Mouse (Mus musculus) layer of hippocampus, postnatal 10 days (tissue): Measurements from ENCODE around the gene Ism1. TPM values are rescaled to one million over a fixed set of nuclear protein-coding genes. Genes with fewer than 3 reads are reported as not detected.

Source experiments
- DNase-seq, 2 experiments: peaks; one replicate each; pipeline ENCODE4 v3.0.0; 2021; ENCODE audit warnings: low spot score in 2 of 2
- total RNA-seq, 2 experiments: library from RNA; stranded (reverse); gene quantifications; 2 replicates each; pipeline ENCODE4 v1.2.3; 2021

The Ism1 gene
- total RNA-seq, 2 experiments from 2014 or later, result 5.1 to 6.1 TPM

- DNase-seq, result no peak
Measured at GRCm38 (mm10) chr2:139711640-139712039, 33.7 kb downstream of the Ism1 start.

GRCm38 (mm10) chr2:139712046-139712445, 34.1 kb downstream of the Ism1 start:
- DNase-seq, result no peak

DNA sequence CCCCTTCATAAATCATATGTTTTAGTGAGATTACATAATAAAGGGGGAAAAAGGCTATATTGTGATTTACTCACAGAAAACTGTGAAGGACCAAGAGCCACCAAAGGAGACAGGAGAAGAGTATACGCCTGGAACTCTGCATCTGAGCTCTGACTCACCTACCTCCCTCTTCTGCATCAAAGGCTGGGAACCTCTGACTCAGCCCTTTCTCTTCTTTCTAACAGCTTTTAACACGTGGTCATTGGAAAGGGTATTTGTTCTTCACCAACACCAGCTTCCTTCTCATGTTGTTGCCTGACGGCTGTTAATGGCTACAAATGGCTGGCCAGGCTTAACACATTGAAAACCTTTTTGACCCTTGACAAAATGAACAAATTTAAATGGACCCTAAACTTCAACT, 36.2 kb downstream of the Ism1 start:
- DNase-seq, result no peak

DNA sequence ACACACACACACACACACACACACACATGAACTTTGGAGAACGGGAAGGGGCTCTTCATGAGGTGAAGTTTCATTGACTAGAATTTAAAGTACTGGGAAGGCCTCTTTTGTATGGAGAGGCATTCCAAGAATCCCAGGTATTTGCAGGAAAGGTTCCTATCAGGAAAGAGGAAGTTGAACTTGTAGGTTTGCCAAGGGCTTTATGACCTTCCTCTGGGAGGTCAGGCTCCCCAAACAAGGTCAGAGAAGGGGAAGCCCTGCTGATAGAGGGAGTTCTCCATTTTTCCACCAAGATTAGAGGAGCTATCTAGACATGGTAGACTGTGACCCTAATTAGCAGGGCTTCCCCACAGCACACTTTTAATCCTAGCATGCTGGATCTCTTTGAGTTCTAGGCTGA, 39.8 kb downstream of the Ism1 start:
- DNase-seq, result no peak

DNA sequence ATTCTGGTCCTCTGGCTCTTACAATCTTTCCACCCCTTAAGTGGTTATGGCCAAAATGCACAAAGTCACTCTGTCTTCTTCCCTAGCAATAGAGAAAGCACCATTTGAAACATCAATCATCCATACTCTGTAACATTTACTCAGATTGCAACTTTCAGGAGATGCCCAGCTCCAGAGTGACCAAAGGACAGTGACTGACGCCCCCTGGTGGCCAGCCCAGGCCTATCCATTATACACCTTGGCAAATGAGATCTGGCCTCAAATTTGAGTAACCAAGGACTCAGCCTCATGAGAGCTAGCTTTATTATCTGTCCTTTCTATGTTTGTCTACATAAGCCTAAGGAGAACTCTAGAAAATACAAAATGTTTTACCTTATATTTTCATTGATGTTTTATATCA, 44.7 kb downstream of the Ism1 start:
- DNase-seq, result peak; percentile 45 to 52

DNA sequence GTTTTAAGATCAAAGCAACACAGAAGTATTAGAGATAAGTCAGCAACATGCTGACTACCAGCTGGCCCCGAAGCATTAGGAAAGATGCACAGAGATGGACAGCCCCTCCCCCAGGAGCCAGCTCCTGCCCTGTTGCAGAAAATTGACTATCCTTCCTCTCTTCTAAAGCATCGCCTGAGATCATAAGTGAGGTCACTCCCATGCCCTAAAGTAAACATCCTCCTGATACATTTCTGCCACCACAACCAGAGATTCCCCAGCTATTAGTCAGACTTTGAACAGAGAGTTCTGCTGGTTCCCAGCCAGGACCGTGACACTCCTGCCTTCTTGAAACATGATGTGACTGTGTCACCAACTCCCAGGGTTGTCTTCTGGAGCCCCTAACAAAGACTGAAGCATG, 45.3 kb downstream of the Ism1 start:
- no peak for DNase-seq

GRCm38 (mm10) chr2:139724202-139724838, 46.3 kb downstream of the Ism1 start:
- no peak for DNase-seq

GRCm38 (mm10) chr2:139725328-139725727, 47.4 kb downstream of the Ism1 start:
- DNase-seq, result no peak

GRCm38 (mm10) chr2:139728060-139728459, 50.1 kb downstream of the Ism1 start:
- DNase-seq, result no peak

DNA sequence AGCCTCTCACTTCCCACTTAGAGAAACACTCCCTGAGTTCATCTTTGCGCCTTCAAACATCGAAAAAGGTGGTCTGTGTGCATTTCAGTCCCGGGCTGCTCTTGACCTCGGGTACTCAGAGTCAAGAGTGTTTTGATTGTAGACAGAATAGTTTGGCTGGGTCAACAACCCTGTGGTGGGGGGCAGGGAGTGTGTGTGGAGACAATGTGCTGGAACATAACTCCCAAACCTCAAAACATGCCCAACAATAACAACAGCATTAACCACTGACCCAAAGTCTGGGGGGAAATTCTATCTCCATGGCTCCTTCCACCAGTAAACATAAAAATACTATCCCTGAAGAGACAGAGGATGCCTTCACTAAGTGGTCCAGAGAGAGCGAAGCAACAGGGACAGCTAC, 51.4 kb downstream of the Ism1 start:
- no peak for DNase-seq

GRCm38 (mm10) chr2:139742381-139742780, 64.4 kb downstream of the Ism1 start:
- DNase-seq, result no peak

DNA sequence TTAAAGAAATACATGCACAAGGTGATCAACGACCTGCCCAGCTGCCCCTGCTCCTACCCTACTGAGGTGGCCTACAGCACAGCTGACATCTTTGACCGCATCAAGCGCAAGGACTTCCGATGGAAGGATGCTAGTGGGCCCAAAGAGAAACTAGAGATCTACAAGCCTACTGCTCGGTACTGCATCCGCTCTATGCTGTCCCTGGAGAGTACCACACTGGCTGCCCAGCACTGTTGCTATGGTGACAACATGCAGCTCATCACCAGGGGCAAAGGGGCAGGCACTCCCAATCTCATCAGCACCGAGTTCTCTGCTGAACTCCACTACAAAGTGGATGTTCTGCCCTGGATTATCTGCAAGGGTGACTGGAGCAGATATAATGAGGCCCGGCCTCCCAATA, 79.0 kb downstream of the Ism1 start:
- DNase-seq, result no peak

- no peak for DNase-seq
Measured at GRCm38 (mm10) chr2:139757456-139757855, 79.5 kb downstream of the Ism1 start.

DNA sequence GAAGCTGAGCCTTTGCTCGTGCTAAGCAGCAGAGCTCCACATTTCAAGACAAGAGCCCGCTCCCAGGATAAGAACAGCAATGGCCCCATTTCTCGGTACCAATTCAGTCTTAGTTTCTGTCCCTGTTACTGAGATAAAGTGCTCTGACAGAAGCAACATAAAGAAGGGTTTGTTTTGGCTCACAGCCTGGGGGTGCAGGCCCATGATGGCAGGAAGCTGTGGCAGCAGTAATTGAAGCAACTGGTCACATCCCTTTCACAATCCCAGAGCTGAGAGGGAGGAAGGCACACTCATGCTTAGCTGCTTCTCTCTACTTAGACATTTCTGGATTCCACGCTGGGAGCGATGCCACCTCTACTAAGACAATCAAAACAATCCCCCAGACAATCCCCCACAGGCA, 86.4 kb downstream of the Ism1 start:
- DNase-seq, result no peak

DNA sequence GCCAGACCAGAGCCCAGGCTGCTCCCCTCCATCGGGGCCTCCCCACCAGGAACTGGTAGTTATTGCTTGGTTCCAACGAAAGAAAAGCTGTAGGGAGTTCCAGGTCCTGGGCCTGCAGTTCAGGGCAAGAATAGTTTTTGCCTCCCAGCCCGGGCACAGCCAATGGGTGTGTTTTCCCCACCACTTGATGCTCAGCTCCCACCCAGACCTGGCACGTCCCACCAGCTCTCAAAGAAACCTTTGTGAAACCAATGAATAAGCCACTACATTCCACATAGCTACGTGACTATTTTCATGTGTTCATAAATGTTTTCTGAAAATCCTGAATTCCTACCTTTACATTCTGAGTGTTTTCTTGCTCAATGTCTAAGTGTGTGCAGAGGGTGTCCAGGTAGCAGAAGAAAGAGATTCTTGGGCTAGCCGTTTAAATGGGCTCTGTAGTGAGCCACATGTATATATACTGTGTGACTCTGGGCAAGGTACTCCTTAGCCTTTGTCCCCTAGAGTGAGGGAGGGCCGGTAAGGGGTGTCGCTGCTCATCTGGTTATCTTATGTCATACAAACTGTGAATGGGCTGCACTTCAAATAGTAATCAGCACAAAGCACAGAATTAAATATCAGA, 97.1 kb downstream of the Ism1 start:
- DNase-seq, result no peak

DNA sequence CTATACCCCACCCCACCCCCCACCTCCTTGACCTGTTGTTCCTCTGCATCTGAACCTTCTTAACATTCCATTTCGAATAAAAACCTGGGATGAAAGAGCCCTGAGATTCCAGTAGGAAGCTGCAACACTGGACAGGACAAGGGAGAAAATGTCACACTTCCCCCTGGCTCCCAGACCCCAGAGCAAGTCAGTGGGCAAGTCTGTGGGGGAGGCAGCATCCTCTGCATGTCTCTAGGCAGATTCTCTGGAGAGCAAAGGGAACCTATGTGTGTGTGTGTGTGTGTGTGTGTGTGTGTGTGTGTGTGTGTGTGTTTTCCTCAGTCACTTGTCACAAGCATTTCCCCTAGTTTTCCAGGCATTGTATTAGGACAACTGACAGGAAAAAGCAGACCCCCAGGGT, 98.7 kb downstream of the Ism1 start:
- DNase-seq, result no peak

GRCm38 (mm10) chr2:139778283-139778682, 100.3 kb downstream of the Ism1 start:
- no peak for DNase-seq

DNA sequence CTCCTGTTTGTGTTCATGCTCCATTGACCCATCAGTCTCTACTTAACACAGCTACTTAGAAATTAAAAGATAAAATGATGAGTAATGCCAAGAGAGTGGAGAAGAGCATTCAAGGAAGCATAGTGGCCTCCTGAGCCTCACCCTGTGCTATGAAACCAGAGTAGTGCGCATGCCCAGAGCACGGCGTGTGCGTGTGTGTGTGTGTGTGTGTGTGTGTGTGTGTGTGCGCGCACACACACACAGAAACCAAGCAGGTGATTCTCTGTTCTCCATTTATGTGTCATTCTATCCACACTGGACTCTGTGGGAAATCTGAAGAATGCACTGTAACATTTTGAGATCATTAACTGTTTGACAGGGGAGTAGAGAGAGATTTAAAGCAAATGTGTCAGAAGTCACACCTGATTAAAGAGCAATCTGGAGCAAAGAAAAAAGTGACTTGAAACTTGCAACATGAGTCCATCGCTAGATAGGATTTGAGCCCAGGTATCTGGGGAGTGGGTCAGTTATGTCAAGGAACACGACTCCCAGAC, 105.4 kb downstream of the Ism1 start:
- no peak for DNase-seq

- no peak for DNase-seq
Measured at GRCm38 (mm10) chr2:139784465-139784864, 106.5 kb downstream of the Ism1 start.

DNA sequence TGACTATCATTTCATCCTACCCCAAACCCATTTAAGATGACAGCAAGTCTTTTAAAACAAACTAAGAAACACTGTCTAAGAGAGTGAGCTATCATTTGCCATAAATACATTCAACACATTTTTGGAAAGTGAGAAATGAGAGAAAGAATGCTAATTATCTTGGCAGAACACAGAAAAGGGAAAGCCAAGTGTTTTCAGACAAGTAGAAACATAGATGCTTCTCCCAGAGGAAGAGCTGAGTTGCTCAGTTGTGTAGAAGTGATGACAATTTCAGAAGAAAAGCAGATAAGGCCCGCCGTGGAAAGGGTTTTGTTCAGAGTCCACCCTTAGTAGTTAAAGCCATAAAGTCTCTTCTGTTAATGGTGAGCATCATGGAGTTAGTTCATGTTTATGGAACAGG, 107.0 kb downstream of the Ism1 start:
- DNase-seq, result no peak

- DNase-seq, result no peak
Measured at GRCm38 (mm10) chr2:139788658-139789057, 110.7 kb downstream of the Ism1 start.

GRCm38 (mm10) chr2:139792345-139793120, 114.6 kb downstream of the Ism1 start:
- DNase-seq, result no peak
